Mouse (Mus musculus) frontal cortex, postnatal 10 days (tissue): ENCODE measurements around the gene Mindy1.
A peak's percentile ranks its signal among the peaks of the same experiment; 100 is the strongest.

Experiments used
- DNase-seq, 2 experiments: peaks; one replicate each; pipeline ENCODE4 v3.0.0; 2022; ENCODE audit warnings: low spot score in 2 of 2, mixed read lengths in 1 of 2

Mindy1 gene

DNA sequence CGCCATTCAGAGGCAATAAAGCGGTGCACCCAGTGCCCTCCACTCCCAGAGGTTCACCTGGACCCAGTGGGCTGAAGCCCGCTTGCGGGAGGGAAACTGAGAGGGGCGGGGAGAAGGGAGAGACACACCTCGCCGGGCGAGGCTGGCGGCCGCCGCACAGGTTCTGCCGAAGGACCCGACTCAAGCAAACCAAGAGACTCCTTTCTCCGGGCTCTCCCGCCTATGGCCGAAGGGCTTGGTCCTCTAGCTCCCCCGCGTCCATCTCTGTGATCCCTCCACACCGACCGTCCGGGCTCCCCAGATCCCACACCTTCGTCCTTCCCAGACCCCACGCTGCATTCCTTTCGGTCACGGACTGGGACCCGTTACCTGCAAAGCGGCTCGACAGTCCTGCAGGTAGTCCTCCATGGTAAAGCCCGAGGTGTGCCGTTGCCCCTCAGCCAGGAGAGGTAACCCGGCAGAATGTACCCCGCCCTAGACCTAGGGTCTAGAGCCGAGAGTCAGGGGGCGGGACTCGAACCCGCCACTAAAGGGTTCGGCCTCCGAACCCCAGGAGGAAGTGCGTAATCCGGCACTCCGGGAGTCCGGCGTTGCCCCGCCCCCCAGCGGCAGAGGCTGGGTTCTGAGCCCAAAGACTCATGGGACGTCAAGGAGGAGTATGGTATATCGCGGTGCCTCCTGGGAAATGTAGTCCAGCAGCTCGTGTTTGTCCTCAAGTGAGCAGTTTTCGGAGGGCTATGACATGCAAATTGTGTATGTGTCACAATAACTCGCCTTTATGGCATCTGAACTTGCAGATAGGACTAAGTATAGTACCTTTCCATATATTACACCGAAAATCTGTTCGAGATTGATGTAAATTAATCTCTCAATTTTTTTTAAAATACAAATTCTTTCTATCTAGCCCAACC lies at the start of gene Mindy1, which contains the start of gene Prune1:
TSS of gene Mindy1 (plus strand) at position 130 of the 911 bp plus-strand sequence.
TSS of gene Prune1 (minus strand) at position 861 of the 911 bp plus-strand sequence.
- DNase-seq = peak; percentile 98

DNA sequence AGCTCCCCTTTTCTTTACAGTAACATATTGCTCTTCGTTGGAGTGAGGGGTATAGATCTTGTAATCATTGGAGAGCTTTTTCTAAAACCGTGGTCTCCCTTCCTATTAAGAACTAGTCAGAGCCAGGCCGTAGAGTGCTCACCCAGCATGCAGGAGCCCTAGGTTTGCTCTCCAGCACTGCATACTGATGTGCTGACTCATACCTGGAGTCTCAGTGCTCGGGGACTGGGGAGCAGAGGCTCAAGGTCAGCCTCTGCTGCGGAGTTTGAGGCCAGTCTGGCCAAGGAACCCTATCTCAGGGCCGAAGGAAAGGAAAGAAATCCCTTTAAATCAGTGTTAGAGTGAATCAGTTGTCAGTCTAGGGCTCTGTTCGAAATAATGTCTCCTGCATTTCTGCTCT lies 48.4 kb upstream of the Mindy1 start:
- DNase-seq = no peak

DNA sequence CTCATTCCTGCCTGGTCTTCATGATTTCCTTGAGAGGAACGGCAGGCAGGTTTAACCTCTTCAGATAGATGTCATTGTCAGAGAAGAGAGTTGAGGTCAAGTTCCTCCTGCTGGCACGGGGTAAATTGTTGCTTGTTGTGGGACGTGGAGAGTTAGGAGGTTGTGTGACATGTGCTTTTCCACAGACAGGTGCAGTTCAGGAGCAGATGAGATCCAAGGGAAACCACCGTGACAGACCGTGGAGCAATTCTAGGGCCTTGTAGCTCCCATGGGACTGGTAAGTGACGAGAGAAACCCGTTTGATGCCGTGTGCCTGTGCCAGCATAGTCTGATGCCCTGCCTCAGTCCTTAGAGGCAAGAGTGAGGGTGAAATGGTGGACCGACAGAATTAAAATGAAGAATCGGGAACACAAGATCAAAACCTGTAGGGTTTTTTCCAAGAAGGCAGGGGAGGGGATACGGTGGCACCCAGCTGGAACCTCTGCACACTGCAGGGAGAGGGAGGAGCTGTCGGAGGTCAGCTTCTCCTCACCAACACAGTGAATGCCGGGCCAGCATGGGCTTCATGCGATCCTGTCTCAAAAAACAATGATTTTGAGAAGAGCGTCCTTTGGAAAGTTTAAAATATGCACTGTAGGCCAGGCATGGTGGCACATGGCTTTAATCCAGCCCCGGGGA lies 47.7 kb upstream of the Mindy1 start:
- no peak for DNase-seq

DNA sequence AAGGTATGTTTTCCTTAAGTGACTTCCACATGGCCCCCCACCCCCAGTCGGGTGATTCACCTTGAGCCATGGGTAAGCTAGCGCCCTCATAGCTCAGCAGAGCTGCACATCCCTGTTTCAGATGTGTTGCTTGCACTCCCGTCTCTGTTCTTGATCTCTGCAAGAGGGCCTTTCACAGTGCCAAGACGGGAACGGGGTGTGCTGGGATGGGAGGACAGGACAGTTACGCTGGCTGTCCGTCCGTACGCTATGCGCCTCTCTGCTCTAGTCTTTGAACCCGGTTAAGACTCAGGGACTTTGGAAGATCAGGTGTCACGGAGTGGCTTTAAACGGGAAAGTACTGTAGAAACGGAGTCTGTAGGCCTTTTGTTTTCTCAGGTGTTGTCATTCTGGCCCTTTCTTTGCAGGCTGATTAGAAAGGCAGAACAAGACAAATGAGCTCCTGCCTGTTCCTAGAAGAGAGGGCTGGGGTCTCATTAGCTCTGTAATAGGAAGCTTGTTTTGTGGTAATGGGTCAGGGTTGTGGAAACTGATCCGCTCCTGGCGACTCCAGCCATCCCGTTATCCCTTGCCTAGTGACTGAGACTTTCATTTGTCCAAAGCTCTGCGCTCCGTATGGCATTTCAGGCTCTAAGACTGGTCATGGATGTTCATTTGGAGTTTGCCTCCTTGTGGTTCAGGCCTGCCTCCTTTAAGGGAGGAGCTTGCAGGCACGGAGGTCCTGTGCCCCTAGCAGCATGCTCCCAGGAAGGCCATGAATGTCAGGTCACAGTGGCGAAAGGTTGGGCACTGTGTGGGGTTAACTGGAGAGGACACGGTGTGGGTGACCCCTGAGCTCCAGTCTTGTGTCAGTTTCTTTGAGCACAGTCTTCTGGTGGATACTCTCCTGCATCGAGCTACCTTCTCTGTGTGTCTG lies 45.5 kb upstream of the Mindy1 start:
- DNase-seq = no peak

DNA sequence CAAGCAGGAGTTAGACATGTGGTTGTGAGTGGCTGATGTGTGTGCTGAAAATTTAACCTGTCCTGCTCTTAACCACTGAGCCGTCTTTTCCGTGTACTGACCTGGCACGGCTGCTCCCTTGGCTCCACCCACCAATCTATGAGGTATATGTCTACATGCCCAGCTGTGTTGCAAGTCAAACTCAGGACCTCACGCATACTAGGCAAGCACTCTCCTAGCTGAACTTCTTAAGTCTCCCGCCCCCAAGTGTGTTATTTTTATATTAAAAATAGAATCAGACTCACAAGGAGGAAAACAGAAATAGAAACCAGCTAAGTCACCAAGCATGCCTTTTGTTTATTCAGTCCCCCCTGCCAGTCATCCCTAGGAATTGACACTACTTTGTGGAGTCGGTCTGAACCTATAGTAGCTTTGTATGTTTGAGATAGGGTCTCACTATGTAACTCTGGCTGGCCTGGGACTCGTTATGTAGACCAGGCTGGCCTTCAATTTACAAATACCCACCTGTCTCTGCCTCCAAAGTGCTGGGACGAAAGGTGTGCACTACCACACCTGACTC lies 43.5 kb upstream of the Mindy1 start:
- DNase-seq = no peak

DNA sequence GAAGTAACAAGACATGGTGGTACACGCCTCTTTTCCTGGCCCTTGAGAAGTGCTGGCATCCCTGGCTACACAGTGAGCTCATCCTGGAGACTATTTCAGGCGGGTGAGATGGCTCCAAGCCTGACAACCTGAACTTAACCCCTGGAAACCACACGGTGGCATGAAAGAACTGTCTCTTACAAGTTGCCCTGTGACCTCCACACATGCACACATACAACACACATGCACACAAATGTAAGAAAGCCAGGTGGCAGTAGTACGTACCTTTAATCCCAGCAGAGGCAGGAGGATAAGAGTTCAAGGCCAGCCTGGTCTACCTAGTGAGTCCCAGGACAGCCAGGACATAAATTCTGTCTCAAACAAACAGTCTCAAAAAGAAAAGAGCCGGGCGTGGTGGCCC lies 42.1 kb upstream of the Mindy1 start:
- no peak for DNase-seq

DNA sequence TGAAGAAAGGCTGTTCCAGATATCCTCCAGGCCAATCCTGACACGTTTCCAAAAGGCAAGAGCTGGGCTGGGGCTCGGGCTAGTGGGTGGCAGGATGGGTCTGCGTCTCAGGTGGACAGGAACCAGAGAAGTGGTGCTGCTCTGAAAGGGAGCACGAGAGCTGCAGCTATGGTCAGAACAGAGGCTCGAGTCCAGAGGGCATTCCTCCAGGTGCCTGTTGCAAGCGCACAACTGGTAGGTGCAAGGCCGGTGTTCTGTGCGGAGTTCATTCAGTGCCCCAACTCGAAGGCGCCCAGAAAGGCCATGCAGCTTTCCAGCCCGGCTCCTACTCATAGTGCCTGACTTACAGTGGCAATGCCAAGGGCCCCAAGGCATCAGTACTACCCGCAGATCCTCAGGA lies 41.2 kb upstream of the Mindy1 start:
- no peak for DNase-seq

DNA sequence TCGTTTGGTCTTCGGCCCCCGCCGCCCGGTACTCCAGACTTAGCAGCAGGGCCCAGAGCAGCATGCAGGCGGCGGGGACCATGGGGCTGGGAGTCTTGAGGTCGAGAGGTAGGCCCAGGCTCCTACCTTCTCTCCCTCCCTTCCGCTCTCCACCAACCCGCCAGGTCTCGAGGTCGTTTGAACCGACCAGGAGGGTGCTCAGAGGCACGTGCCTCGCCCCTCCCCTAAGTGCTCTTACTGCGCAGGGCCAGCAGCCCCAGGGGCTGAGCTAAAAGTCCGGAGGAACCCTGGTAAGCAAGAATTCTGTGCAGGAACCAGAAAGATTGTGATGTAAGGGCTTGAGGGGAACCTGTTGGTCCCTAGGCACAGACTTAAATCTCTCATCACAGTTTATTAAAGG lies 40.2 kb upstream of the Mindy1 start:
- no peak for DNase-seq

DNA sequence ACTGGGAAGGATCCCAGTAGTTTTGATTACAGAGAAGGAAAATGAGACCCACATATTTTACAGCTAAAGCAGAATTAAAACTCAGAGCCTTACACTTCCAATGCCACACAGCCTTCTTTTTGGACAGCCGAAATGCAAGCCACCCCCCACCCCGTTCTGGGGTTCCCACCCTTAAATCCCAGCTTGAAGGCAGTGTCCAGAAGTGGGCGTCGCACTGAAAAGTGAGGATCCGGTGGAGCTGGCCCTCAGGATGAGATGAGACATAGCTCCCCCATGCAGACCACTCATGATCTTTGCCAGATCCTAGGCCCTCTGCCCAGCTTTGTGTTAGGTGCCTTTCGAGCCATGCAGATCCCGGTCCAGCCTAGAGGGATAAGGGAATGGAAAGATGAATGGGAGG lies 39.6 kb upstream of the Mindy1 start, which contains the start of gene Gm128:
TSS of gene Gm128 (minus strand) at position 101 of the 400 bp plus-strand sequence.
- DNase-seq = no peak

DNA sequence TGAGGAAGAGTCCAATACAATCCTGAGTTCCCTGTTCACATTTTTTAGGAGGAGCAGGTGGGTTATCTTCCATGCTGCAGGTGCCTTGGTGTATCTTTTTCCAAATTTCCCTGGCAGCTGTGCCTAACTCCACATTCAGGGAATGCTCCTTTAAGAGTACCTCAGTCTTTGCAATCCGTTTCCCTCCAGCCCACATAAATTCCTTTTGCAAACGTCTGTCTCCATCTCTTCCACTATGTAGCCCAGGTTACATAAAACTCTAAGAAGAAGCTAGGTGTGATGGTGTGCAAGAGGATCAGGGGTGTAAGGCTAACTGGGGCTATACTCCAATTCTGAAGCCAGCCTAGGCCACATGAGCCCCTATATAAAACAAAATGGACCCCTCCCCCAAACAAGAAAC lies 38.1 kb upstream of the Mindy1 start:
- no peak for DNase-seq

DNA sequence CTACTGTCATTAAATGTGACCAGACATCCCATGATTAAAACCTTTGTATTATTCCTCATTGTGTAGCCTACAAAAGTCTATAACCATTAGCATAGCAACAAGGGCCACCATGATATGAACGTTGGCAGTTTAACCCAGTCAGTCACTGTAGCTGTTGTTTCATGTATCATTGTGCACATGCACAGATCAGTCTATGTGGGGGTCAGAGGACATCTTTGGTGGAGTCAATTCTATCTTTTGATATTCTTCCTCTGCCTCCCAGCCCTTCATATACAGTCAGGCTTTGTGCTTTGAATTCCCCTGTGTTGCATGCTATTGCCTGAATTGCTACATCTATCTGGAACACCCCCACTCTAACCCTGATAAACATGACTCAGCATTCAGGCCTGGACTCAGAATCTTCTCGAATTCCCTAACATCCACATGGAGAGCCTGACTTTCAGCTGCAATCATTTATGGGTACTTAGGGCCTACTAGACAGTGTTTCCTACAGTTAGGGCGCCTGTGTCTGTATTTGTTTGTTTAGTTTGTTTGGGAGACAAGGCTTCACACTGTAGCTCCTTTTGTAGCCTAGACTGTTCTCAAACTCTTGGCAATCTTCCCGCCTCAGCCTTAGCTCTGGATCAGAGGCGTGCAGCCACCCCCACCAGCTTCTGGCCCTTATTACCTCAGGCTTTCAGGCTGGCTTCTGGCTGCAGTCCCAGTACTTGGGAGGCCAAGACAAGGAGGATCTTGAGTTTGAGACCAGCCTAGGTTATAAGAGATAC lies 34.5 kb upstream of the Mindy1 start:
- peak; percentile 44 to 61 for DNase-seq

DNA sequence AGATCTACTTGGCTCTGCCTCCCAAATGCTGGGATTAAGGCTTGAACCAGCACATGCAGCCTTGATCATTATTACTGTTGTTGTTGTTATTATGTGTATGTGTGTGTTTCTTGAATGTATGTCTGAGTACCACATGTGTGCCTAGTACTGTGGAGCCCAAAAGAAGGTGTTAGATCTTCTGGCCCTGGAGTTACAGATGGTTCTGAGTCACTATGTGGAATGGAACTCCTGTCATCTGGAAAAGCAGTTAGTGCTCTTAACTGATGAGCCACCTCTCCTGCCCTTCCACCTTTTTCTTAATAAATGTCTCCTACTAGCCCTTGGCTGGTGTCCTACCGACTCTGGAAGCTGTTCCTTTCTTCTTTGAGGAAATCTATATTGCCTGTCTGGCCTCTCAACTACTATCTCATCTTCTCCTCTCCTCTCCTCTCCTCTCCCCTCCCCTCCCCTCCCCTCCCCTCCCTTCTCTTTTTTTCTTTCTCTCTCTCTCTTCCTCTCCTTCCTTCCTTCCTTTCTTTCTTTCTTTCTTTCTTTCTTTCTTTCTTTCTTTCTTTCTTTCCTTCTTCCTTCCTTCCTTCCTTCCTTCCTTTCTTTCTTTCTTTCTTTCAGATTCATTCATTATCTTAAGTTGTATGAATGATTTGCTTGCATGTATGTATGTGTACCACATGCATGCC lies 33.3 kb upstream of the Mindy1 start:
- no peak for DNase-seq

DNA sequence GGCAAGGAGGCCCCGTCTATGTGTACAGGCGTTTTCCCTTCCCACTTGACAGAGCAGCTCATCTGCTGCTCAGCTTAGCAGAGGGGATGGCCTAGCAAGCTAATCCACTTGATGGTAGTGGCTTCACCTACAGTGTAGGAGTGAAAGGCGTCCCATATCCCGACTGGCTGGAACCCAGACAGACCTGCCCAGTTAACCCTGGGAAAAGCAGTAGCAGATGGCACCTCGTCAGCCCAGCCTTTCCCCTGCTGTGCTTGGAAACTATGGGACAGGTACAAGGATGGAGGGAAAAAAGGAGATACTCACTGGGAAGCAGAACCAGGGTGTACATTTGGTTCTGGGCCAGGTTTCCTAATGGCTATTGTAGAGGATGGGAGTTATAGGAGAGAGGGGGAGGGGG lies 30.8 kb upstream of the Mindy1 start:
- no peak for DNase-seq

DNA sequence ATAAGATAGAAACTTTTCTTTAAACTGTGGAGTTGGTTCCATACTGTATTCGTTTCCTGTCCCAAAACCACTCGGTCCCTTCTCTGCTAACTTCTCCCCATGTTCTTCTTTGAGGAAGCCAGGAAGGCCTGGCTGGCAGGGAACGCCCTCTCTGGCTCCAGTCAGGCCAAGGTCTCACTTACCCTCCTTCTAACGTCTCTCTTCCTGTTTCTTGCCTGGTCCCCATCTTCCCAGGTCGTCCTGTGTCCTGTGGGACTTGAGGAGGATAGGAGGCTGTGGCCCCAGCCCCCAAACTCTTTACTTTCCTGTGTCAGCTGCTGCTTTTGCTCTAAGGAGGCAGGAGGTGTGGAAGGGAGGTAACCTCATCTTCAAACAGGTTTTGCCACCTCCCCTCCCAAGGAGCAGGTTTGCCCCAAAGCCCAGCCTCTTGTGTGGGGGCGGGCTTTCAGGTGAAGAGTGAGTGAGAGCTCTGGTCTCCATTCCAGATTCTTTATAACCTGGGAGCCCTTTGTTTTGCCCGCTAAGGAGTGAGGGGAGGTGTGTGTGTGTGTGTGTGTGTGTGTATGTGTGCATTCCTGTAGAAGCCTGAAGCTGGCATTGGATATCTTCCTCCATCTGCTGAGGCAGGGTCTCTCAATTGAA lies 30.2 kb upstream of the Mindy1 start, which contains the start of gene Bnipl:
TSS of gene Bnipl (minus strand) at position 411 of the 642 bp plus-strand sequence.
- DNase-seq = no peak

DNA sequence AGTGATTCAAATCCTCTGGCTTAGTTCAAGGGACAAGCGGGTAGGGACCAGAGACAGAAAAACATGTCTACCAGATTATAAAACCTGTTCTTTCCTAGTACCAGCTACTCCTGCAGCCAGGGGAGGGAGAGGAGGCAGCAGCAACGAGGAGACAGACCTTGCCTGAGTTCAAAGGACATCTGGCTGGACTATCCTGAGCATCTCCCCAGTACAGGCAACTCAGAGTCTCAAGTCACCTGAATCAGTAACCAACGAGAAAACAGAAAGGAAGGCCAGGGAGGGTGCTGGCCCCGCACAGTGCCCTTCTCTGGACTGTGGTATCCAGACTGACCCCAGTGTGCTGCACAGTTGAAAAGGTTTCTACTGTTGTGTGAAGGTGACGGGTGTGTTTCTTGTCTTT lies 24.2 kb upstream of the Mindy1 start:
- DNase-seq = no peak

DNA sequence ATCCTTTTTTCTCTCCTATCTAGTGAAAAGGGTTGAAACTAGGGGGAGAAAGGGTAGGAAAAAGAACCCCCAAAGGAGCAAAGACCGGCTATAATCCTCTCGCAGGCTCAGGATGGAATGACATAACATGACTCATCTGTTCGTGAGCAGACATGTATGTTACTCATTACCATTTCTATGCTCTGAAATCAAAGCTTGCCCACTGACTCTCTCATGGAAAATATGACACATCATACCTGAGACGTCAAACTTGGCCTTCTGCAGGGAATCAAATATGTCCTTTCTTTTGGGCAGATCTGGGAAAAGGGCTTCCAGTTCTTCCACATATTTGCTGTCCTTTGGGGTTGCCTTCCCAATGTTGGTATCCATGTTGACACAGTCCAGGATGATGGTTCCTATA lies 19.2 kb upstream of the Mindy1 start:
- DNase-seq = no peak

DNA sequence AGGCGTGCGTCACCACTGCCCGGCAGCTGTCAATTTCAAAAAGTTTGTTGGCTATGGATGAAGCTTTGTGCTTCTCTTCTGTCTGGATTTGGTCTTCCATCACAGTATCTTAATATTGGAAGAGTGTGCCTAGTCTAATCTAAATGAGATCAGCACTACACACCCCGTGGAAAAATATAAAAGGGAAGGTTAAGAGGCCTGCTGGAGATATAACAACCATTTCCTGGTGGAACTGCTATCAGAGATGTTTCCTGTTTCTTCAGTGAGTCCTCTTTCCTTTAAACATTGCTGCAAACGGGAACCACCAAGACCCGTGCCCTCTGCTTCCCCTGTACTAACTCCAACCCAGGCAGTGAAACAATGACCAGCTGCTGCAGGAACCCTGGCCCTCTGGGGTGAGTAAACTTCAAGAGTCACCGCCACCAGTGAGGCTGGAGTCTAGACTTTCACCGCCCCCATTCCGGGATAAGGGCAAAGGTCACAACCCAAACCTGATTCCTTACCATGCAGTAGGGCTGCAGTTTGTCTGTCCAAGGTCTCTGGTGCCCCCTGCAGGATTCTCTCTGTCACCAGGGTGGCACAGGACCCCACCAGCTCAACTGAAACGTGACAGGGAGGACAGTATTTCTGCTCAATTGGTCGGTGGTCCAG lies 17.9 kb upstream of the Mindy1 start:
- DNase-seq = peak; percentile 52 to 65

DNA sequence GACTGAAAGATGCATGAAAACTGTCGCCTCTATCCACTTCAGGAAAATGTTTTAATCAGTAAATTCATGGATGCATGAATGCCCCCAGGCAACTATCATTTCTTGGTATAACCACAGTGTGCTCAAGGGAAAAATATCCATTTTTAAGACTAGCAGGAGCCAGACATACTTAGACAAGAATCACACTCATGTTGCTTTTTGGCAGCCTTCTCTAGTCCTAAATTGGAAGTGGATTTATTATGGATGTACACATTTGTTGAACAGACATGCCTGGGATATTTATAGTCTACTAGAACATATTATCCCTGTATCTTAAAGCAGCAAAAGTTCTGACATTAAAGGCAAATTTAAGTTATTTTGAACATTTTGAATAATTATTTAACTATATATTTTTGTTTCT lies 16.4 kb upstream of the Mindy1 start:
- DNase-seq = no peak

DNA sequence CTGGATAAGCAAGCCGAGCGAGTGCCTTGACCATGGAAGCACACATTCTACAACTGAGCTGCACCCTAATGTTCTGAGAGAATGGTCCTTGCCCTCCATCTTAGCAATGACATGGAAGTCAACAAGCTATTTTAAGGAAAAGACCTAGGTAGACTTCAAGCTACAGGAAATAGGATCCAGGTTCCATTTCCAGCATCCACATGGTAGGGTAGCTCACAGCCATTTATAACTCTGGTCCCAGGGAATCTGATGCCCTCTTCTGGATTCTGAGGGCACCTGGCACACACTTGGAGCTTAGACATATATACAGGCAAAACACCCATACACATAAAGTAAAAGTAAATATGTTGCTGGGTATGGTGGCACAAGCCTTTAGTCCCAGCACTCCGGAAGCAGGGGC lies 15.1 kb upstream of the Mindy1 start:
- DNase-seq = no peak
